Mouse (Mus musculus): Measurements from ENCODE around the gene Lmntd2.

- TF ChIP-seq CTCF (IDR thresholded peaks at IDR 0.05; ENCODE audit: low read depth) (no peak), EP300 (optimal IDR thresholded peaks at IDR 0.05) (peak; percentile 47)
Observed at GRCm38 (mm10) chr7:141213133-141213532, 747 bp downstream of the Lmntd2 start.

Measured in stomach, postnatal 0 days (tissue).